8 mouse cellular contexts compared by ENCODE assay signal in the genomic region with DNA sequence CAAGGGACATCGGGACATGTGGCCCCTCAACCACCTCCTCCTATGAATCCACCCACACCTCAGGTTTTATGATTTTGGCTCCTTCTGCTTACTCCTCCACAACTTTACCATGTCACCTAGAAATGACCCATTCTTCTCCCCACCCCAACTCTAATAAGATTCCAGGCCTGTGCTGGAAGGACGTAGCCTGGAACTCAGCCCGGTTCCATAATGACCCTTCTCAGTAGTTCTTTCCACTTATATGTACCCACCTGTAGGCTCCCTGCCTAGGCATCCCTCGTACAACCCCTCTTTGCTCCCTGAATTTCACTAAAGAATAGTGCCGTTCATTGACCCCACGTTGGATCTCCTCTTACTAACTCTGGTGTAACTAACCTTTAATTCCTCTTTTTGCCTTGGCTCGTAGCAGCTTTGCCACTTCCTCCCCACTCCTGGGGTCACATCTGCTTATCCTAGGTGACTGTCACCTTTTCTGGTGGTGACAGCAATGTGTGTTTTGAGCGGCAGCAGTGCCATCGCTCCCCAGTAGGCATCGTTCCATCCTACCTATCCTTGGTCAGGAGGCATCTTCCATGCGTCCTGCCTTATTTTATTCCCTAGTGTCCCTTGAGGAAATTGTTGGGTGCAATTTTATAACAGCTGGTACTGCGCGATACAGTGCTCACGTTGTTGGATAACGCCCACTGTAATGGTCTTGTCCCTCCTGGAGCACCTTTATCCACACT. TPM values are rescaled to one million over a fixed set of nuclear protein-coding genes. Genes with fewer than 3 reads are reported as not detected.
A peak's percentile ranks its signal among the peaks of the same experiment; 100 is the strongest.
DNase-seq lines count a peak whose midpoint lies in the region; ATAC-seq lines count a peak whose summit lies in the region.

No protein-coding gene starts in this region.

- peak overlapping the region; percentile 50; the same call in 1 of the 2 replicates for H3K27ac ChIP-seq in brown adipose tissue, adult 24 weeks (replicated peaks; ENCODE audit: low read depth, low read length)
- peak overlapping the region; percentile 97 for H3K27ac ChIP-seq in hindbrain, embryonic 14.5 days

- no peaks in the 10 kb centered on the region for H3K27me3 ChIP-seq in hindbrain, embryonic 14.5 days (ENCODE audit: control insufficient read depth, insufficient read depth, low read length)
- no peaks in the 10 kb centered on the region for H3K27me3 ChIP-seq in megakaryocyte, embryonic 14.5 days (replicated peaks)

- intact Hi-C loops in gastrocnemius, postnatal 14 days (cut with DNase I; ENCODE audit: low total_unique reads) = no loop called here

- H3K9me3 ChIP-seq in hindbrain, embryonic 14.5 days (ENCODE audit: control insufficient read depth, low read length) = no peaks in the 10 kb centered on the region
- no peaks in the 10 kb centered on the region for H3K9me3 ChIP-seq in megakaryocyte, embryonic 14.5 days

- H3K4me3 ChIP-seq in brown adipose tissue, adult 24 weeks (ENCODE audit: insufficient read depth, low read depth, low read length) = peak overlapping the region; percentile 81
- H3K4me3 ChIP-seq in hindbrain, embryonic 14.5 days (replicated peaks; ENCODE audit: low read length) = peak overlapping the region; percentile 98
- peak overlapping the region; percentile 98 for H3K4me3 ChIP-seq in megakaryocyte, embryonic 14.5 days (replicated peaks)

- H3K4me2 ChIP-seq in hindbrain, embryonic 14.5 days (replicated peaks) = peak overlapping the region; percentile 74

- DNase-seq in kidney, adult 9 months = peak; percentile 32
- no peak for DNase-seq in kidney, postnatal 10 days
- no peak for DNase-seq in hindbrain, embryonic 14.5 days (ENCODE audit: low spot score)
- no peak for DNase-seq in Muller cell, postnatal 12 days (ENCODE audit: inconsistent ontology term)
- no peak for DNase-seq in testis, postnatal 10 days (ENCODE audit: low spot score)
- no peak for DNase-seq in gastrocnemius, postnatal 14 days

- peaks cover 35% of the 10 kb centered on the region for H3K36me3 ChIP-seq in hindbrain, embryonic 14.5 days (replicated peaks; ENCODE audit: control insufficient read depth, insufficient read depth)
- peaks cover 62% of the 10 kb centered on the region for H3K36me3 ChIP-seq in megakaryocyte, embryonic 14.5 days (replicated peaks; ENCODE audit: low read length)

- peak overlapping the region; percentile 98 for H3K9ac ChIP-seq in hindbrain, embryonic 14.5 days

- ATAC-seq in hindbrain, embryonic 14.5 days (ENCODE audit: low FRiP score) = no peak

- WGBS in hindbrain, embryonic 14.5 days = 50% methylated on average over 15 of the region's 15 CpGs

- H3K4me1 ChIP-seq in brown adipose tissue, adult 24 weeks (ENCODE audit: control insufficient read depth, insufficient read depth, insufficient read length, low read length) = peaks cover 11% of the 10 kb centered on the region
- H3K4me1 ChIP-seq in hindbrain, embryonic 14.5 days (replicated peaks; ENCODE audit: control insufficient read depth, insufficient read depth, low read length) = peaks cover 31% of the 10 kb centered on the region
- H3K4me1 ChIP-seq in megakaryocyte, embryonic 14.5 days = peaks cover 60% of the 10 kb centered on the region

RNA-seq across cellular contexts. Expression of a gene that starts 1.0 kb away (rescaled TPM):
- polyA plus RNA-seq in brown adipose tissue, adult 24 weeks (2012; ENCODE audit: insufficient read depth, insufficient read length, missing spikeins) = 31.9 and 44.5 TPM in 2 replicates
- 21.8 and 24.5 TPM in 2 replicates for polyA plus RNA-seq in hindbrain, embryonic 14.5 days (2014; fragmentation: Nextera tagmentation; extraction: Ambion mirVana)
- 35.2 and 80.6 TPM in 2 replicates for polyA plus RNA-seq in megakaryocyte, embryonic 14.5 days (2012; ENCODE audit: insufficient read depth, low replicate concordance)
- total RNA-seq in gastrocnemius, postnatal 14 days (2021) = 10 to 100 TPM; 12.7 to 14.9 TPM

RNA-seq across cellular contexts. Expression of a gene that starts 10.0 kb away (rescaled TPM):
- polyA plus RNA-seq in brown adipose tissue, adult 24 weeks (2012; ENCODE audit: insufficient read depth, insufficient read length, missing spikeins) = 0.54 and 1.3 TPM in 2 replicates
- 26.0 and 29.1 TPM in 2 replicates for polyA plus RNA-seq in hindbrain, embryonic 14.5 days (2014; fragmentation: Nextera tagmentation; extraction: Ambion mirVana)
- polyA plus RNA-seq in megakaryocyte, embryonic 14.5 days (2012; ENCODE audit: insufficient read depth, low replicate concordance) = 0.04 TPM in 1 of 2 replicates, not detected in the other
- under 1 TPM; 0.12 to 0.13 TPM for total RNA-seq in gastrocnemius, postnatal 14 days (2021)

RNA-seq across cellular contexts. Expression of a gene that starts 56.8 kb away (rescaled TPM):
- 2.4 and 4.0 TPM in 2 replicates for polyA plus RNA-seq in brown adipose tissue, adult 24 weeks (2012; ENCODE audit: insufficient read depth, insufficient read length, missing spikeins)
- polyA plus RNA-seq in hindbrain, embryonic 14.5 days (2014; fragmentation: Nextera tagmentation; extraction: Ambion mirVana) = 2.3 and 2.8 TPM in 2 replicates
- not detected in 2 replicates for polyA plus RNA-seq in megakaryocyte, embryonic 14.5 days (2012; ENCODE audit: insufficient read depth, low replicate concordance)
- 1 to 10 TPM; 7.9 to 8.0 TPM for total RNA-seq in gastrocnemius, postnatal 14 days (2021)

RNA-seq across cellular contexts. Expression of a gene that starts 59.6 kb away (rescaled TPM):
- 2.4 and 4.8 TPM in 2 replicates for polyA plus RNA-seq in brown adipose tissue, adult 24 weeks (2012; ENCODE audit: insufficient read depth, insufficient read length, missing spikeins)
- polyA plus RNA-seq in hindbrain, embryonic 14.5 days (2014; fragmentation: Nextera tagmentation; extraction: Ambion mirVana) = 31.6 and 35.8 TPM in 2 replicates
- polyA plus RNA-seq in megakaryocyte, embryonic 14.5 days (2012; ENCODE audit: insufficient read depth, low replicate concordance) = 5.3 and 6.3 TPM in 2 replicates
- total RNA-seq in gastrocnemius, postnatal 14 days (2021) = 1 to 10 TPM; 4.2 to 4.4 TPM

Comparison
In these comparisons a context has a peak if more than half of its experiments do, and no peak if none do; other contexts are left out.
1. RNA of a gene that starts 10.0 kb away (polyA plus RNA-seq): 26.0 to 29.1 TPM in hindbrain, embryonic 14.5 days; 0.54 to 1.3 TPM in brown adipose tissue, adult 24 weeks and 0.04 TPM in megakaryocyte, embryonic 14.5 days; every median in the first group is over 10 times any median in the second.
2. Peak in every context shown above with its lines, with median percentiles within 50 percentile points of each other: H3K4me3 ChIP-seq.